Mouse (Mus musculus): ENCODE data around the gene Sept10.
"Not testable (repeated sequence)": the region's sequence is repeated elsewhere in the genome, so short reads cannot be mapped to it uniquely, and the experiment has no call there.

Sept10 gene

GRCm38 (mm10) chr10:59127637-59128036 lies 94.0 kb downstream of the Sept10 start:
- no peak for DNase-seq (ENCODE audit: low read depth)

GRCm38 (mm10) chr10:59125497-59125896 lies 96.2 kb downstream of the Sept10 start:
- no peak for DNase-seq (ENCODE audit: low read depth)

- DNase-seq (ENCODE audit: low read depth) = no peak
Measured at GRCm38 (mm10) chr10:59119811-59120210, 101.8 kb downstream of the Sept10 start.

GRCm38 (mm10) chr10:59119001-59119400 lies 102.6 kb downstream of the Sept10 start:
- no peak for DNase-seq (ENCODE audit: low read depth)

- no peak for DNase-seq (ENCODE audit: low read depth)
Measured at GRCm38 (mm10) chr10:59117555-59117954, 104.1 kb downstream of the Sept10 start.

- no peak for DNase-seq (ENCODE audit: low read depth)
Measured at GRCm38 (mm10) chr10:59116331-59116730, 105.3 kb downstream of the Sept10 start.

- DNase-seq (ENCODE audit: low read depth) = no peak
Measured at GRCm38 (mm10) chr10:59115691-59116090, 106.0 kb downstream of the Sept10 start.

- peak; percentile 90 for DNase-seq (ENCODE audit: low read depth)
Measured at GRCm38 (mm10) chr10:59114535-59115291, 106.9 kb downstream of the Sept10 start.

- DNase-seq (ENCODE audit: low read depth) = no peak
Measured at GRCm38 (mm10) chr10:59113386-59113785, 108.3 kb downstream of the Sept10 start.

GRCm38 (mm10) chr10:59112755-59113154 lies 108.9 kb downstream of the Sept10 start:
- DNase-seq (ENCODE audit: low read depth) = peak; percentile 6

- no peak for DNase-seq (ENCODE audit: low read depth)
Measured at GRCm38 (mm10) chr10:59110386-59110785, 111.3 kb downstream of the Sept10 start.

GRCm38 (mm10) chr10:59109015-59109414 lies 112.6 kb downstream of the Sept10 start:
- DNase-seq (ENCODE audit: low read depth) = peak; percentile 81

GRCm38 (mm10) chr10:59106644-59107043 lies 115.0 kb downstream of the Sept10 start:
- no peak for DNase-seq (ENCODE audit: low read depth)

- DNase-seq (ENCODE audit: low read depth) = no peak
Measured at GRCm38 (mm10) chr10:59105885-59106284, 115.8 kb downstream of the Sept10 start.

GRCm38 (mm10) chr10:59104683-59105082 lies 117.0 kb downstream of the Sept10 start:
- no peak for DNase-seq (ENCODE audit: low read depth)

GRCm38 (mm10) chr10:59103076-59103475 lies 118.6 kb downstream of the Sept10 start:
- DNase-seq (ENCODE audit: low read depth) = not testable (repeated sequence)

GRCm38 (mm10) chr10:59091988-59092387 lies 129.7 kb downstream of the Sept10 start:
- no peak for DNase-seq (ENCODE audit: low read depth)
